Mouse (Mus musculus): ENCODE results near the gene Cys1. TPM values are rescaled to one million over a fixed set of nuclear protein-coding genes. Genes with fewer than 3 reads are reported as not detected.

Cys1 gene
- polyA plus RNA-seq, 1 experiment from 2014 or later = 0.66 TPM

DNA sequence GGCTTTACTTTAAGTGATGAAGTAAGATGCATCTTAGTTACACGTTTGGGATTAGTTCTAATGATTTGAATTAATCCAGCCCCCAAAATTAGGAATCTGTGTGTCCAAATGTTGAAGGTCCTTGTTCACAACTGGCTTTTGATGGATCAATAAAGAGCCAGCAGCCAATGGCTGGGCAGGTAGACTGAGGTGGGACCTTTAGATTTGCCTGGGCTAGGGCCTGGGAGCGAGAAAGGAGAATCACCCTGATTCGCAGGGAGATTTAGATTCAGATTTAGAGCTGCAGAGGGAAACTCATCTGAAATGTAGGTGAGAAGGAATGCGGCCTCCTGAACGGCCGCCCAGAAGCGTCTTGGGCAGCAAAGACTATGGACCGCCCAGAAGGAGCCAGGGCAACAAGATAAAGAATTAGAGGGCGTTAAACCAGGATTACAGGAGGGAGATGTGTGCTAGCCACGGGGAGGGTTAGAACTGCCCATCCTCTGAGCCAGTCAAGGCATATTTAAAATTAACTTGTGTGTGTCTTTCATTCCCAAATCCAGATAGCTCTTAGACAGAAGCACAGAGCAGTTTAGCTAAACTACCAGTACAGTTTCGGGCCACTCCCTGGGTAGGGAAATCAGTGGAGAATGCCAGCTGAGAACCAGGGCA, 5.2 kb upstream of the Cys1 start:
- H3K27me3 ChIP-seq (ENCODE audit: control insufficient read depth, insufficient read depth, low read length) = peaks cover 16% of the 10 kb centered on the region
- H3K36me3 ChIP-seq (ENCODE audit: control insufficient read depth, insufficient read depth, low read length) = no peaks in the 10 kb centered on the region
- ATAC-seq (replicated peaks; ENCODE audit: insufficient number of reproducible peaks, low FRiP score, low TSS enrichment) = no peak
- no peak overlapping the region for H3K4me2 ChIP-seq
- H3K27ac ChIP-seq (ENCODE audit: low read depth, low read length) = no peak overlapping the region
- no peak overlapping the region for H3K9ac ChIP-seq (ENCODE audit: low read depth, low read length)
- H3K9me3 ChIP-seq (replicated peaks; ENCODE audit: control insufficient read depth, low read length) = no peaks in the 10 kb centered on the region
- peaks cover under 1% of the 10 kb centered on the region; the same call in 1 of the 2 replicates for H3K4me1 ChIP-seq (ENCODE audit: control insufficient read depth, insufficient read depth, low read length)
- 63% methylated on average over 11 of the region's 11 CpGs for WGBS (ENCODE audit: insufficient replicate concordance)
- H3K4me3 ChIP-seq (ENCODE audit: low read depth, low read length) = no peak overlapping the region

DNA sequence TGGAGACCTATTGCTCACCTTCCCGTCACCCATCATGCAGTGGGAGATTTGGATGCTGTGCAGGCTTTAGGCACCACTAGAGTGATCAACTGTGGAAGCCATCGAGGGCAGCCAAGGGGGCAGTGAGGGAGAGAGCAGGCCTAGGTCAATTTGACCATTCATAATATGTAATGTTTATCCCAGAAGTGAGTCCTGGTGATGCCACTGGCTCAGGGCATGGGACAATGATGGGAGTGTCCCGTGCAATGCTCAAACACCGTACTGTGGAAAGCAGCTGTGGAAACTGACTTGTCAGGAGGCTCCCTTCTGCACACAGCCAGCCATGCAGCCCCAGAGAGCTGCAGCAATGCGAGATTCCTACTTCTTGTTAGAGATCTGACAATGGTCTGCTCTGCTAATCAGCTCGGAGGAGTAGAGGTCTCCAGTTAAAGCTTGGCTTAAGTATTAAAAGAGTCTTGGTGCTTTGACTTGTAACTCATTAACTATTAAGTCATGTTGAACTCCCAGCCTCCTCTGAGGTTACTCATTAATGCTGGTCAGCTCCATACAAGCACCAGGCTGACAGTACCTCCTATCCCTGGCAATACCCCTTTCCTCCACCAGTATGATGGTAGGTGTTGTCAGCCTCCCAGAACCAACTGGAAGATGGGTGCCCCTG, 4.6 kb upstream of the Cys1 start:
- Histone ChIP-seq H3K4me2 (no peak overlapping the region), H3K27ac (ENCODE audit: low read depth, low read length) (no peak overlapping the region), H3K9me3 (replicated peaks; ENCODE audit: control insufficient read depth, low read length) (no peaks in the 10 kb centered on the region), H3K4me3 (ENCODE audit: low read depth, low read length) (no peak overlapping the region), H3K36me3 (ENCODE audit: control insufficient read depth, insufficient read depth, low read length) (no peaks in the 10 kb centered on the region), H3K4me1 (ENCODE audit: control insufficient read depth, insufficient read depth, low read length) (peaks cover 3% of the 10 kb centered on the region; the same call in 1 of the 2 replicates), H3K9ac (ENCODE audit: low read depth, low read length) (no peak overlapping the region), H3K27me3 (ENCODE audit: control insufficient read depth, insufficient read depth, low read length) (peaks cover 23% of the 10 kb centered on the region)
- 76% methylated on average over 6 of the region's 6 CpGs for whole genome bisulfite sequencing (ENCODE audit: insufficient replicate concordance)
- ATAC-seq (replicated peaks; ENCODE audit: insufficient number of reproducible peaks, low FRiP score, low TSS enrichment) = no peak

- Histone ChIP-seq H3K9me3 (replicated peaks; ENCODE audit: control insufficient read depth, low read length) (no peaks in the 10 kb centered on the region), H3K4me1 (ENCODE audit: control insufficient read depth, insufficient read depth, low read length) (peaks cover 8% of the 10 kb centered on the region; the same call in 1 of the 2 replicates), H3K4me3 (ENCODE audit: low read depth, low read length) (no peak overlapping the region), H3K4me2 (no peak overlapping the region), H3K27ac (ENCODE audit: low read depth, low read length) (no peak overlapping the region), H3K36me3 (ENCODE audit: control insufficient read depth, insufficient read depth, low read length) (no peaks in the 10 kb centered on the region), H3K9ac (ENCODE audit: low read depth, low read length) (no peak overlapping the region), H3K27me3 (ENCODE audit: control insufficient read depth, insufficient read depth, low read length) (peaks cover 47% of the 10 kb centered on the region)
- ATAC-seq (replicated peaks; ENCODE audit: insufficient number of reproducible peaks, low FRiP score, low TSS enrichment) = no peak
- 63% methylated on average over 7 of the region's 7 CpGs for WGBS (ENCODE audit: insufficient replicate concordance)
These were observed 1.8 kb upstream of the Cys1 start for GRCm38 (mm10) chr12:24683461-24683860.

- peaks cover 8% of the 10 kb centered on the region; the same call in 1 of the 2 replicates for H3K4me1 ChIP-seq (ENCODE audit: control insufficient read depth, insufficient read depth, low read length)
- H3K36me3 ChIP-seq (ENCODE audit: control insufficient read depth, insufficient read depth, low read length) = no peaks in the 10 kb centered on the region
- 43% methylated on average over 8 of the region's 8 CpGs for WGBS (ENCODE audit: insufficient replicate concordance)
- H3K9ac ChIP-seq (ENCODE audit: low read depth, low read length) = no peak overlapping the region; the same call in 1 of the 2 replicates
- H3K4me3 ChIP-seq (ENCODE audit: low read depth, low read length) = no peak overlapping the region
- H3K27me3 ChIP-seq (ENCODE audit: control insufficient read depth, insufficient read depth, low read length) = peaks cover 47% of the 10 kb centered on the region
- H3K9me3 ChIP-seq (replicated peaks; ENCODE audit: control insufficient read depth, low read length) = no peaks in the 10 kb centered on the region
- H3K27ac ChIP-seq (ENCODE audit: low read depth, low read length) = no peak overlapping the region
- no peak for ATAC-seq (replicated peaks; ENCODE audit: insufficient number of reproducible peaks, low FRiP score, low TSS enrichment)
- no peak overlapping the region for H3K4me2 ChIP-seq
These were observed 950 bp upstream of the Cys1 start for GRCm38 (mm10) chr12:24682563-24682962.

DNA sequence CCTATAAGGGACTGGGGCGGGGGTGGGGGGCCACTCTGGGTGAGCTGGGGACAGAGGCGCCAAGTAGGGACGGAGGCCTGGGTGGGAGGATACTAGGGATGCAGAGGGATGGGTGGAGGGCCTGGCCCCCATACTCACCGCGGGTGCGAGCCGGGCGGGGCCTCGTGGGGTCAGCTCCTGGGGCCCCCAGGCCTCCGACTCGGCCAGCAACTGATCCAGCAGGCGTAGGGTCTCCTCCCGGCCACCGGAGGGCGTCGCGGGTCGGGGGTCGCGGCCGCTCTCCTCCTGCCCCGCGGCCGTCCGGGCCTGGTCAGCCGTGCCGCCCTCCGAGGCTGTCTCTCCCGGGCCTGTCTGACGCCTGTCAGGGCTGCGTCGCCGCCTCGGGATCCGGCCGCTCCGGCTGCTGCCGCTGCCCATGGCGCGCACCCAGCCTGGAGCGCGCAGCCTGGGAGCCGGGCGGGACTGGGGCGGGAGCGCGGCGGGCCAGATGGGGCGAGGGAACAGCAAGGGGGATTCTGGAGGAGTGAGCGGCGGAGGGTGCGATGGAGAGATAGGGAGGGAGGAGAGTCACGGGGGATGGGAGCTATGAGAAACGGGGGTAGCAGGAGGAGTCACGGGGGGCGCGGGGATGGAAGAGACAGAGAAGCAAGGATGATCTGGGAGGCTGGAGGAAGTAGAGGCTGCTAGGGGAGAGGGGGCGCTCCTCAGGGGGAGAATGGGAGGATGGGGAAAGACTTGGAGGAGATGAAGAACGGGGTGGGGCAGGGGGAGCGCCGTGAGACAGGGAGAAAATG, 924 bp downstream of the Cys1 start:
- peaks cover 8% of the 10 kb centered on the region; the same call in 1 of the 2 replicates for H3K4me1 ChIP-seq (ENCODE audit: control insufficient read depth, insufficient read depth, low read length)
- peaks cover 43% of the 10 kb centered on the region for H3K27me3 ChIP-seq (ENCODE audit: control insufficient read depth, insufficient read depth, low read length)
- H3K9me3 ChIP-seq (replicated peaks; ENCODE audit: control insufficient read depth, low read length) = no peaks in the 10 kb centered on the region
- 2% methylated on average over 56 of the region's 61 CpGs for WGBS (ENCODE audit: insufficient replicate concordance)
- H3K36me3 ChIP-seq (ENCODE audit: control insufficient read depth, insufficient read depth, low read length) = no peaks in the 10 kb centered on the region
- 0 out of 2 replicates have a peak, but pooled peaks have one; percentile 29 for ATAC-seq (replicated peaks; ENCODE audit: insufficient number of reproducible peaks, low FRiP score, low TSS enrichment)
- peak overlapping the region; percentile 59 for H3K4me3 ChIP-seq (ENCODE audit: low read depth, low read length)
- H3K4me2 ChIP-seq = peak overlapping the region; percentile 96
- H3K9ac ChIP-seq (ENCODE audit: low read depth, low read length) = peak overlapping the region; percentile 61; the same call in 1 of the 2 replicates
- H3K27ac ChIP-seq (ENCODE audit: low read depth, low read length) = no peak overlapping the region

GRCm38 (mm10) chr12:24680096-24680491, 1.5 kb downstream of the Cys1 start:
- no peak for ATAC-seq (replicated peaks; ENCODE audit: insufficient number of reproducible peaks, low FRiP score, low TSS enrichment)
- Histone ChIP-seq H3K27ac (ENCODE audit: low read depth, low read length) (no peak overlapping the region), H3K9ac (ENCODE audit: low read depth, low read length) (0 out of 2 replicates have a peak overlapping the region, but pooled peaks have one; percentile 61), H3K9me3 (replicated peaks; ENCODE audit: control insufficient read depth, low read length) (no peaks in the 10 kb centered on the region), H3K27me3 (ENCODE audit: control insufficient read depth, insufficient read depth, low read length) (peaks cover 40% of the 10 kb centered on the region), H3K4me1 (ENCODE audit: control insufficient read depth, insufficient read depth, low read length) (peaks cover 8% of the 10 kb centered on the region; the same call in 1 of the 2 replicates), H3K4me3 (ENCODE audit: low read depth, low read length) (peak overlapping the region; percentile 59), H3K36me3 (ENCODE audit: control insufficient read depth, insufficient read depth, low read length) (no peaks in the 10 kb centered on the region), H3K4me2 (peak overlapping the region; percentile 96)
- WGBS (ENCODE audit: insufficient replicate concordance) = 10% methylated on average over 9 of the region's 9 CpGs

GRCm38 (mm10) chr12:24662131-24662530, 19.5 kb downstream of the Cys1 start:
- Histone ChIP-seq H3K36me3 (ENCODE audit: control insufficient read depth, insufficient read depth, low read length) (peaks cover 10% of the 10 kb centered on the region; the same call in 1 of the 2 replicates), H3K9ac (ENCODE audit: low read depth, low read length) (no peak overlapping the region), H3K4me3 (ENCODE audit: low read depth, low read length) (no peak overlapping the region), H3K27ac (ENCODE audit: low read depth, low read length) (no peak overlapping the region), H3K9me3 (replicated peaks; ENCODE audit: control insufficient read depth, low read length) (no peaks in the 10 kb centered on the region), H3K27me3 (ENCODE audit: control insufficient read depth, insufficient read depth, low read length) (no peaks in the 10 kb centered on the region), H3K4me1 (ENCODE audit: control insufficient read depth, insufficient read depth, low read length) (peaks cover 7% of the 10 kb centered on the region; the same call in 1 of the 2 replicates), H3K4me2 (no peak overlapping the region)
- ATAC-seq (replicated peaks; ENCODE audit: insufficient number of reproducible peaks, low FRiP score, low TSS enrichment) = no peak
- 83% methylated on average over 5 of the region's 5 CpGs for WGBS (ENCODE audit: insufficient replicate concordance)

DNA sequence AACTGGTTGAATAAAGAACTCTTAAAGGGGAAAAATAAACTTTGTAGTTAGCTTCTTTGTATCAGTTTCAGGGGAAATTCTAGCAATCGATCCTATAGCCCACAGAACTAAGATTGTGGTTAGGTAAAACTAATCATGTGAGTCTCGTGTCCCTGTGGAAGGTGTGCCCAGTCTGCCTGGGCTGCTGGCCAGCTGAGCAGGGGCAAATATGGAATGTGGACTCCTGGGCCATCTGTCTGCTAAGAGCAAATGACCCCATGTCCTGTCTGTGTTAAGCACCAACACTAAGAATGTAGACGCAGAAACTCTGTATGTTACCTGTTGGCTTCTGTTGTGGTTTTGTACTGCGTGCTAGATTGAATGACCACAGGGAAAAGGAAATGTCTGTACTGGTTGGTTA, 20.5 kb downstream of the Cys1 start:
- Histone ChIP-seq H3K27ac (ENCODE audit: low read depth, low read length) (no peak overlapping the region), H3K9ac (ENCODE audit: low read depth, low read length) (no peak overlapping the region), H3K36me3 (ENCODE audit: control insufficient read depth, insufficient read depth, low read length) (peaks cover 19% of the 10 kb centered on the region; the same call in 1 of the 2 replicates), H3K27me3 (ENCODE audit: control insufficient read depth, insufficient read depth, low read length) (no peaks in the 10 kb centered on the region), H3K9me3 (replicated peaks; ENCODE audit: control insufficient read depth, low read length) (no peaks in the 10 kb centered on the region), H3K4me3 (ENCODE audit: low read depth, low read length) (no peak overlapping the region), H3K4me2 (no peak overlapping the region), H3K4me1 (ENCODE audit: control insufficient read depth, insufficient read depth, low read length) (peaks cover 11% of the 10 kb centered on the region; the same call in 1 of the 2 replicates)
- ATAC-seq (replicated peaks; ENCODE audit: insufficient number of reproducible peaks, low FRiP score, low TSS enrichment) = no peak
- 82% methylated on average over 4 of the region's 4 CpGs for WGBS (ENCODE audit: insufficient replicate concordance)

All from heart, embryonic 11.5 days (tissue).